12 mouse cellular contexts compared by ENCODE assay signal in the genomic region with DNA sequence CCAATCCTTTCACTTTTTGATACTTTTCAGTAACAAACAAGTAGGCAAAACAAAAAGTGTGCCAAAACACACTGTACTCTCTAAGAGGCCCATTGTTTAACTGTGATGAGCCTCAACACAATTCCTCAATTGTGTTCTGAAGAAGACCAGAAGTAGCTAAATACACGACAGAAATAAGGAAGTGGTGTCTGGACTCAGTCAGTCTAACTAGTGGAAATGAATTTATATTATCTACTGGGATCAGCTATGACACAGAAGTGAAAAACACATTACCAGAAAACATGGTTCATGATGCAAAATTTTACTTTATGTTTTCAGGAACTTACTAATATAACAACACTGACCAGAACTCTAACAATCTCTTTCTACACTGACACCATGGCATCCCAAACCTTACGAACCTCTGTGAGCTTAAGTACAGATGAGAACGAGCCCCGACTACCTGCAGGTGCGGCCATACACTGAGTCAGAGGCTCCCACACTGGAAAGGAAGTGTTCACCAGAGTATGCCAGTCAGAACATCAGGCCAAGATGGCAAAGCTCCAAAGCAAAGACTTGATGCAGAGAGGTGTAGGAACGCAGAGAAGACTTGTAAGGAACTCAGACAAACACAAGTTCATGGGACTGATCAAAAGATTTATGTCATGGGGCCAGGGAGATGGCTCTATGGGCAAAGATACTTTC. TPM values are rescaled to one million over a fixed set of nuclear protein-coding genes. Genes with fewer than 3 reads are reported as not detected.
DNase-seq lines count a peak whose midpoint lies in the region; ATAC-seq and TF ChIP-seq lines count a peak whose summit lies in the region.
"Had no signal": no experiment of that assay in that cellular context is flagged by ENCODE, and none has a peak within 500 bp of the region (broad histone marks: within the 10 kb centered on the region; RNA-seq: fewer than 3 reads in every experiment).

No protein-coding gene starts in this region.

- no peak overlapping the region for H3K4me2 ChIP-seq in stomach, postnatal 0 days (replicated peaks; ENCODE audit: low read depth)
- H3K4me2 ChIP-seq: forebrain, embryonic 12.5 days; limb, embryonic 13.5 days had no signal

- peak overlapping the region; percentile 29 to 32 for H3K4me3 ChIP-seq in MEL (ENCODE audit: control insufficient read depth in 1 of 2, insufficient read depth in 1 of 2, low read depth in 2 of 2, low read length in 2 of 2)
- no peak overlapping the region for H3K4me3 ChIP-seq in stomach, postnatal 0 days (ENCODE audit: low read depth, low read length)
- H3K4me3 ChIP-seq: forebrain, embryonic 12.5 days; limb, embryonic 13.5 days had no signal

- peak overlapping the region; percentile 39 for H3K9ac ChIP-seq in MEL (ENCODE audit: control insufficient read depth, low read depth, low read length, poor library complexity, severe bottlenecking)
- no peak overlapping the region for H3K9ac ChIP-seq in stomach, postnatal 0 days (ENCODE audit: low read length)
- H3K9ac ChIP-seq: forebrain, embryonic 12.5 days; limb, embryonic 13.5 days had no signal

- TF ChIP-seq RAD21 in MEL (IDR thresholded peaks at IDR 0.05; ENCODE audit: low read depth, low read length) = no peak

- H3K27me3 ChIP-seq in MEL (ENCODE audit: control insufficient read depth in 1 of 2, insufficient read depth in 2 of 2, low read length in 2 of 2) = no peaks in the 10 kb centered on the region
- H3K27me3 ChIP-seq in stomach, postnatal 0 days (ENCODE audit: control insufficient read depth, insufficient read depth, low read length) = no peaks in the 10 kb centered on the region
- H3K27me3 ChIP-seq: forebrain, embryonic 12.5 days; limb, embryonic 13.5 days had no signal

- H3K9me3 ChIP-seq in MEL (replicated peaks; ENCODE audit: insufficient read depth, low read length) = no peaks in the 10 kb centered on the region
- no peaks in the 10 kb centered on the region for H3K9me3 ChIP-seq in stomach, postnatal 0 days (ENCODE audit: control insufficient read depth, low read length)
- H3K9me3 ChIP-seq: forebrain, embryonic 12.5 days; limb, embryonic 13.5 days had no signal

- peak; percentile 81 for DNase-seq in heart, adult 11 months
- DNase-seq in heart, adult 18-20 months = no peak
- peak; percentile 82 for DNase-seq in MEL (ENCODE audit: low read depth, low spot score)
- peak; percentile 41 for DNase-seq in stomach, postnatal 0 days (ENCODE audit: low spot score)
- DNase-seq in layer of hippocampus, adult 18-20 months (ENCODE audit: low spot score in 2 of 2) = no peak
- DNase-seq in kidney, adult 11 months = no peak
- no peak for DNase-seq in urinary bladder, adult 2 months (ENCODE audit: low spot score)
- DNase-seq: gastrocnemius, postnatal 14 days; layer of hippocampus, adult 9-11 months had no signal

- TF ChIP-seq EP300 in MEL (IDR thresholded peaks at IDR 0.05; ENCODE audit: low read depth in 1 of 2, low read length in 2 of 2) = peak in 1 of 2 experiments; percentile 65; a peak in 2 of 4 replicates
- no peak for TF ChIP-seq EP300 in stomach, postnatal 0 days (optimal IDR thresholded peaks at IDR 0.05)

- WGBS in stomach, postnatal 0 days = 46% methylated on average over 6 of the region's 6 CpGs

- no peak for TF ChIP-seq POLR2A in MEL (IDR thresholded peaks at IDR 0.05; ENCODE audit: control insufficient read depth in 1 of 2, insufficient read depth in 1 of 2, low read depth in 1 of 2, low read length in 2 of 2, poor library complexity in 1 of 2)

- ATAC-seq in inflammation-experienced regulatory T-cells, adult 6 months = peak; percentile 70
- peak; percentile 67 for ATAC-seq in stomach, postnatal 0 days (ENCODE audit: low FRiP score, low TSS enrichment)

- H3K79me2 ChIP-seq in MEL (ENCODE audit: control insufficient read depth, insufficient read depth, low read length, poor library complexity) = peaks cover 57% of the 10 kb centered on the region

- H3K36me3 ChIP-seq in MEL (ENCODE audit: control insufficient read depth in 1 of 2, insufficient read depth in 2 of 2, low read length in 2 of 2) = peaks cover 3 to 49% of the 10 kb centered on the region in 2 experiments
- no peaks in the 10 kb centered on the region for H3K36me3 ChIP-seq in stomach, postnatal 0 days (ENCODE audit: control insufficient read depth, insufficient read depth, low read length)
- H3K36me3 ChIP-seq: forebrain, embryonic 12.5 days; limb, embryonic 13.5 days had no signal

- no peak for TF ChIP-seq CTCF in MEL (IDR thresholded peaks at IDR 0.05 in 2 of 3, conservative IDR thresholded peaks at IDR 0.05 in 1 of 3; ENCODE audit: control insufficient read depth in 1 of 3, insufficient read depth in 1 of 3, low read depth in 2 of 3, low read length in 3 of 3, poor library complexity in 1 of 3, severe bottlenecking in 1 of 3)
- TF ChIP-seq CTCF in stomach, postnatal 0 days (IDR thresholded peaks at IDR 0.05; ENCODE audit: low read depth) = no peak

- peaks cover 25 to 31% of the 10 kb centered on the region in 2 experiments for H3K4me1 ChIP-seq in MEL (ENCODE audit: control insufficient read depth in 1 of 2, insufficient read depth in 2 of 2, low read length in 2 of 2)
- H3K4me1 ChIP-seq in stomach, postnatal 0 days (replicated peaks; ENCODE audit: control insufficient read depth, insufficient read depth) = no peaks in the 10 kb centered on the region
- H3K4me1 ChIP-seq: forebrain, embryonic 12.5 days; limb, embryonic 13.5 days had no signal

- H3K27ac ChIP-seq in MEL (ENCODE audit: control insufficient read depth, low read depth, low read length) = peak overlapping the region; percentile 79
- H3K27ac ChIP-seq in stomach, postnatal 0 days (replicated peaks) = no peak overlapping the region
- H3K27ac ChIP-seq: forebrain, embryonic 12.5 days; limb, embryonic 13.5 days had no signal

TF ChIP-seq in MEL, 35 proteins besides CTCF, POLR2A, EP300 and RAD21:
- TF ChIP-seq BHLHE40 (IDR thresholded peaks at IDR 0.05; ENCODE audit: borderline replicate concordance, low read depth, low read length) (no peak), MXI1 (IDR thresholded peaks at IDR 0.05; ENCODE audit: low read depth, low read length) (0 out of 2 replicates have a peak, but pooled peaks have one; percentile 2), ETS1 (IDR thresholded peaks at IDR 0.05; ENCODE audit: low read depth, low read length) (peak; percentile 38; the same call in 1 of the 2 replicates), GATA1 (IDR thresholded peaks at IDR 0.05; ENCODE audit: low read depth, low read length) (peak; percentile 72), ELF1 (IDR thresholded peaks at IDR 0.05; ENCODE audit: low read depth, low read length) (peak; percentile 53), ZNF384 (IDR thresholded peaks at IDR 0.05; ENCODE audit: low read depth, low read length) (peak; percentile 37; the same call in 1 of the 2 replicates)

RNA-seq across cellular contexts. Expression of a gene that starts 19.2 kb away (rescaled TPM):
- total RNA-seq in heart, adult 18-20 months (2021) = 10 to 100 TPM; 26.5 to 27.1 TPM
- total RNA-seq in MEL (2012; rRNA removed) = 23.0 and 23.4 TPM in 2 replicates
- 10 to 100 TPM; 34.1 to 67.2 TPM for polyA plus RNA-seq in MEL (2012; ENCODE audit: insufficient read depth in 1 of 2, insufficient read length in 2 of 2, low read depth in 1 of 2, low replicate concordance in 2 of 2, missing spikeins in 1 of 2)
- polyA plus RNA-seq in inflammation-experienced regulatory T-cells, adult 6 months (2017; shearing (Covaris generic)) = 10 to 100 TPM; 60.2 to 67.4 (median 63.4) TPM
- 22.2 and 23.6 TPM in 2 replicates for polyA plus RNA-seq in stomach, postnatal 0 days (2015; fragmentation: Nextera tagmentation; extraction: Ambion mirVana)
- 10 to 100 TPM; 28.7 to 29.8 TPM for total RNA-seq in layer of hippocampus, adult 18-20 months (2021)
- polyA plus RNA-seq in urinary bladder, adult 2 months (2012; rRNA removed) = 31.4 and 36.0 TPM in 2 replicates

RNA-seq across cellular contexts. Expression of a gene that starts 39.6 kb away (rescaled TPM):
- total RNA-seq in heart, adult 18-20 months (2021) = 10 to 100 TPM; 16.7 to 16.9 TPM
- 22.3 and 24.0 TPM in 2 replicates for total RNA-seq in MEL (2012; rRNA removed)
- 10 to 100 TPM in 1 of 2 experiments, not detected in 1; 29.5 TPM for polyA plus RNA-seq in MEL (2012; ENCODE audit: insufficient read depth in 1 of 2, insufficient read length in 2 of 2, low read depth in 1 of 2, low replicate concordance in 2 of 2, missing spikeins in 1 of 2)
- polyA plus RNA-seq in inflammation-experienced regulatory T-cells, adult 6 months (2017; shearing (Covaris generic)) = 100 to 1,000 TPM; 117 to 133 (median 130) TPM
- polyA plus RNA-seq in stomach, postnatal 0 days (2015; fragmentation: Nextera tagmentation; extraction: Ambion mirVana) = 69.8 and 71.8 TPM in 2 replicates
- 10 to 100 TPM; 23.4 to 25.2 TPM for total RNA-seq in layer of hippocampus, adult 18-20 months (2021)
- polyA plus RNA-seq in urinary bladder, adult 2 months (2012; rRNA removed) = 58.3 and 74.9 TPM in 2 replicates

RNA-seq across cellular contexts. Expression of a gene that starts 39.6 kb away (rescaled TPM):
- 10 to 100 TPM; 10.1 to 10.4 TPM for total RNA-seq in heart, adult 18-20 months (2021)
- total RNA-seq in MEL (2012; rRNA removed) = 7.1 and 7.3 TPM in 2 replicates
- polyA plus RNA-seq in MEL (2012; ENCODE audit: insufficient read depth in 1 of 2, insufficient read length in 2 of 2, low read depth in 1 of 2, low replicate concordance in 2 of 2, missing spikeins in 1 of 2) = 1 to 10 TPM in 1 of 2 experiments, not detected in 1; 8.7 TPM
- 10 to 100 TPM; 32.4 to 45.8 (median 43.7) TPM for polyA plus RNA-seq in inflammation-experienced regulatory T-cells, adult 6 months (2017; shearing (Covaris generic))
- 19.0 and 19.1 TPM in 2 replicates for polyA plus RNA-seq in stomach, postnatal 0 days (2015; fragmentation: Nextera tagmentation; extraction: Ambion mirVana)
- 10 to 100 TPM; 65.8 to 66.3 TPM for total RNA-seq in layer of hippocampus, adult 18-20 months (2021)
- polyA plus RNA-seq in urinary bladder, adult 2 months (2012; rRNA removed) = 19.4 and 20.3 TPM in 2 replicates

RNA-seq across cellular contexts. Expression of a gene that starts 56.9 kb away (rescaled TPM):
- 10 to 100 TPM; 12.1 to 13.0 TPM for total RNA-seq in heart, adult 18-20 months (2021)
- total RNA-seq in MEL (2012; rRNA removed) = 9.2 and 10.3 TPM in 2 replicates
- 10 to 100 TPM in 1 of 2 experiments, not detected in 1; 12.5 TPM for polyA plus RNA-seq in MEL (2012; ENCODE audit: insufficient read depth in 1 of 2, insufficient read length in 2 of 2, low read depth in 1 of 2, low replicate concordance in 2 of 2, missing spikeins in 1 of 2)
- polyA plus RNA-seq in inflammation-experienced regulatory T-cells, adult 6 months (2017; shearing (Covaris generic)) = 10 to 100 TPM; 11.1 to 12.7 (median 12.3) TPM
- polyA plus RNA-seq in stomach, postnatal 0 days (2015; fragmentation: Nextera tagmentation; extraction: Ambion mirVana) = 5.4 and 5.7 TPM in 2 replicates
- 10 to 100 TPM; 37.7 to 39.0 TPM for total RNA-seq in layer of hippocampus, adult 18-20 months (2021)
- polyA plus RNA-seq in urinary bladder, adult 2 months (2012; rRNA removed) = 12.7 and 13.5 TPM in 2 replicates

Comparison
In these comparisons a context has a peak if more than half of its experiments do, and no peak if none do; other contexts are left out.
1. DNase-seq: peak in heart, adult 11 months (single experiment), MEL (single experiment) and stomach, postnatal 0 days (single experiment); none in heart, adult 18-20 months (0 of 2), layer of hippocampus, adult 18-20 months (0 of 2), kidney, adult 11 months (single experiment) and urinary bladder, adult 2 months (single experiment).